Mouse (Mus musculus) intestine, embryonic 14.5 days (tissue): ENCODE data around the gene Gfod1. TPM values are rescaled to one million over a fixed set of nuclear protein-coding genes. Genes with fewer than 3 reads are reported as not detected.
A peak's percentile ranks its signal among the peaks of the same experiment; 100 is the strongest.

ENCODE experiments used
- ATAC-seq: fragments of 200-750 bp; cut with Nextera tagmentation; replicated peaks from 2 replicates; pipeline ENCODE4 v1.8.0; 2017; ENCODE audit warnings: low read depth, moderate number of reproducible peaks, moderate TSS enrichment, moderate library complexity; ENCODE audit not compliant: low FRiP score, low TSS enrichment
- DNase-seq: peaks from one replicate; pipeline ENCODE4 v3.0.0-alpha.2; 2018; ENCODE audit warnings: low spot score
- H3K27ac ChIP-seq: fragments of 300-500 bp; sonication (generic); 2 replicates; pipeline ENCODE4 v1.5.1; 2014; ENCODE audit warnings: low read depth, mild to moderate bottlenecking, control low read depth
- H3K27me3 ChIP-seq: fragments of 300-500 bp; sonication (generic); replicated peaks from 2 replicates; pipeline ENCODE4 v1.6.1; 2014; ENCODE audit warnings: low read length, control low read depth; ENCODE audit not compliant: control insufficient read depth, insufficient read depth
- H3K36me3 ChIP-seq: fragments of 300-500 bp; sonication (generic); 2 replicates; pipeline ENCODE4 v1.6.1; 2014; ENCODE audit warnings: low read length, control low read depth; ENCODE audit not compliant: control insufficient read depth, insufficient read depth
- H3K4me1 ChIP-seq: fragments of 300-500 bp; sonication (generic); replicated peaks from 2 replicates; pipeline ENCODE4 v1.6.1; 2014; ENCODE audit warnings: low read length, control low read depth, mixed read lengths; ENCODE audit not compliant: control insufficient read depth, insufficient read depth
- H3K4me2 ChIP-seq: fragments of 300-500 bp; sonication (generic); 2 replicates; pipeline ENCODE4 v1.6.1; 2014; ENCODE audit warnings: low read length
- H3K4me3 ChIP-seq: fragments of 300-500 bp; sonication (generic); 2 replicates; pipeline ENCODE4 v1.5.1; 2014; ENCODE audit warnings: low read depth, low read length, control low read depth, mixed read lengths
- H3K9ac ChIP-seq: fragments of 300-500 bp; sonication (generic); 2 replicates; pipeline ENCODE4 v1.6.1; 2014; ENCODE audit warnings: mild to moderate bottlenecking, low read length
- H3K9me3 ChIP-seq: fragments of 300-500 bp; sonication (generic); 2 replicates; pipeline ENCODE4 v1.6.1; 2016; ENCODE audit warnings: low read length, control low read depth; ENCODE audit not compliant: control insufficient read depth
- WGBS: fragments of 180-500 bp; shearing (Covaris S2); extraction: QIAGEN DNeasy Blood & Tissue Kit; methylation state at CpG from one replicate; pipeline ENCODE4 v1.1.7; 2014; 5-methylcytosine and 5-hydroxymethylcytosine counted together
- polyA plus RNA-seq: library from polyadenylated mRNA; unstranded; fragments of >200 nt; fragmentation: Nextera tagmentation; extraction: Ambion mirVana; gene quantifications from 2 replicates; pipeline ENCODE4 v1.2.1, GENCODE M21; 2014

Gene Gfod1
- polyA plus RNA-seq, 1 experiment from 2014 or later, result 0.18 TPM

DNA sequence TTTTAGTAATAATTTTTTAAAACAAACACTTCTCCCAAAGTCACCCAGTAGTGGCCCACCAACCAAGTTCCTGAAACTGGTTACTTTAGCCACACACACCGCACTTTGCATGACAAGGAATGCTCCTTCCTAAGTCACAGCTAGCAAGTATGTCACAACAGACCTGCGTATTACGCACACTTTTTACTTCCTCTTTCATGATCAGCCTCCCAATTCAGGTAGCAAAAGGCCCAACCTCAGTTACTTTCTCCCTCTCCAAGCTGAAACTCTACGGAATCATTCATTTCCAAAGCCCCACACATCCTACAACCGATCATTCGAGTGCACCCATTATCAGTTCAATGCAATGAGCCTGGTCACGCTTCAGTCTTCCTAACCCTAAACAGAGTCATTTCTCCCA, 8.3 kb downstream of the Gfod1 start:
- Histone ChIP-seq H3K27me3 (peaks cover 9% of the 10 kb centered on the region), H3K9ac (no peak overlapping the region), H3K27ac (no peak overlapping the region), H3K9me3 (no peaks in the 10 kb centered on the region), H3K36me3 (no peaks in the 10 kb centered on the region), H3K4me1 (no peaks in the 10 kb centered on the region), H3K4me2 (no peak overlapping the region), H3K4me3 (no peak overlapping the region)
- ATAC-seq, result no peak
- no peak for DNase-seq
- WGBS, result 94% methylated on average over 7 of the region's 7 CpGs

GRCm38 (mm10) chr13:43294957-43295590, 8.9 kb downstream of the Gfod1 start:
- no peak overlapping the region for H3K27ac ChIP-seq
- peaks cover 3% of the 10 kb centered on the region for H3K27me3 ChIP-seq
- H3K4me1 ChIP-seq, result no peaks in the 10 kb centered on the region
- ATAC-seq, result no peak
- H3K4me3 ChIP-seq, result no peak overlapping the region
- 66% methylated on average over 7 of the region's 7 CpGs for WGBS
- no peak overlapping the region for H3K9ac ChIP-seq
- no peak overlapping the region for H3K4me2 ChIP-seq
- no peak for DNase-seq
- H3K9me3 ChIP-seq, result no peaks in the 10 kb centered on the region
- no peaks in the 10 kb centered on the region for H3K36me3 ChIP-seq

DNA sequence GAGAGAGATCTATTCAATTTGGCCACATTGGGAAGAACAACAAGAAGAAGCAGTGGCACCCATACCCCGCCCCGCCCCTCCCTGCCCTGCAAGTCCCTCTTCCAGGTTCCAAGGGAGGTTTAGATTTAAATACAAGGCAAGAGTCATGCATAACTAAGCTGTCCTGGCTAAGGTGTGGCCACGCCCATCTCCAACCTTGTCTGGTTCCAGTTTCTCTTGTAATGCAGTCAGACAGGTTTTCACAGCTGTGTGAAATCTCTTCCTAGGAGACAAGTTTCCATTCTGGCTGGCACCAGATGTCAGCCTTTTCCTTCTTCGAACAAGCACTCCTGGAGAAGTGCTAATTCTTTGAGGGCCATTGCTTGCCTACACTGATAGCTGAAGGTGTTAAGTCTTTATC, 11.1 kb downstream of the Gfod1 start:
- no peaks in the 10 kb centered on the region for H3K27me3 ChIP-seq
- no peaks in the 10 kb centered on the region for H3K9me3 ChIP-seq
- H3K36me3 ChIP-seq, result no peaks in the 10 kb centered on the region
- H3K4me2 ChIP-seq, result no peak overlapping the region
- ATAC-seq (0 out of 2 replicates have a peak, but pooled peaks have one; percentile 32), DNase-seq (peak; percentile 60)
- 63% methylated on average over 4 of the region's 4 CpGs for WGBS
- H3K4me1 ChIP-seq, result no peaks in the 10 kb centered on the region
- H3K4me3 ChIP-seq, result no peak overlapping the region
- no peak overlapping the region for H3K9ac ChIP-seq
- H3K27ac ChIP-seq, result no peak overlapping the region

DNA sequence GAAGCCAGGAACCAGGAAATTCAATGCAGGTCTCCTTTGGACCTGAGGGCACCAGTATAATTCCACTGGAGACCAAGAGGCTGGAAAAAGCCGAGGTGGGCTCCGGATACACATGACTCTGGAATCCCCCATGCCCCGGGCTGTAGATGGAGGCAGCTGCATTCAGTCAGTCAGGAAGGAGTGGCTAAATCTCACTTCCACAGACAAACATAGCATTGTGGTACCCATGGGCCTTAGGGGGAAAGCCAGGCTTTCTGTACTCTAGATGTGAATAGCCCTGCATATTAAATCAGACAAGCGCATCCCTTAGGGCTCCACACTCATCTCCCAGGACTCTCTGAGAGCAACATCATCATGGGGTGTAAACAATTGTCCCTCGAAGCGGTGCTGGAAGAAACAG, 14.9 kb downstream of the Gfod1 start:
- Histone ChIP-seq H3K9me3 (no peaks in the 10 kb centered on the region), H3K27ac (no peak overlapping the region), H3K36me3 (no peaks in the 10 kb centered on the region), H3K9ac (no peak overlapping the region), H3K4me3 (no peak overlapping the region), H3K4me2 (no peak overlapping the region), H3K4me1 (no peaks in the 10 kb centered on the region), H3K27me3 (no peaks in the 10 kb centered on the region)
- DNase-seq (no peak), ATAC-seq (no peak)
- 67% methylated on average over 6 of the region's 6 CpGs for WGBS

DNA sequence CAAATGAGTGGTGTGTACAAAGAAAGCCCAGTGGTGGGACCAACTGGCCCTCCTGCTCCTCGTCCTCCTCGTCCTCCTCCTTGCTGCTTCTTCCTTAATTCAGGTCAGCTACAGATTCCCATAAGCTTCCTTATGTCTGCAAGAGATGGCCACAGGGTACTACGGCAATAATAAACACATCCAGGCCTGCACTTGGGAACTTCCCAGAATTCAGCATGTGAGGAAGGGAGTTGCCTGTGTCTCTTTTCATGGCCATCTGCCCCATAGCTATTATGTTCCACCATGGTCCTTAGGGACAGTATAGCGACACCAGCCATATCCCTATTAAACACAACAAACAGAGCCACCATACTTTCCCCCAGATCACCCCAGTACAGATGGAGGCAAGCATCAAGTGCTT, 15.5 kb downstream of the Gfod1 start:
- Histone ChIP-seq H3K27ac (no peak overlapping the region), H3K9ac (no peak overlapping the region), H3K4me2 (no peak overlapping the region), H3K9me3 (no peaks in the 10 kb centered on the region), H3K27me3 (no peaks in the 10 kb centered on the region), H3K36me3 (no peaks in the 10 kb centered on the region), H3K4me1 (no peaks in the 10 kb centered on the region), H3K4me3 (no peak overlapping the region)
- no peak for ATAC-seq
- 74% methylated on average over 4 of the region's 4 CpGs for WGBS
- DNase-seq, result no peak

DNA sequence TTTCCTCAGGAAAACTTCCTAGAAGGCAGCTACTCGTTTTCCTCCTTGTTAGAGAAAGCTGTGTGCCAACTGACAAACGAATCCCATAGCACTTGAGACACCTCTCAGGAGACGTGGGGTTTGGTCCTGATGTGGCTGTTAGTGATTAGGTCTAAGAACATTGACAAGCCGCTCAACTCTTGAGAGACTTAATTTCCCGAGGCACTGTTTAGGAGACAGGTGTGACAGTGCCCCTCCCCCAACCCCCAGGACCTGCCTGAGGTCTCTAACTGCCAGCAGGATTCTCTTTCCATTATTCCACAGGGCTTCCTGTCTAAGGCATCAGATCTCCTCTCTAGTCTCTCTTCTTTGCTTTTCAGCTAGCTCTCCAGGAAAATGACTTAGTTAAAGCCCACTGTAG, 15.9 kb downstream of the Gfod1 start:
- ATAC-seq (no peak), DNase-seq (no peak)
- Histone ChIP-seq H3K4me1 (no peaks in the 10 kb centered on the region), H3K4me2 (no peak overlapping the region), H3K27ac (no peak overlapping the region), H3K9ac (no peak overlapping the region), H3K4me3 (no peak overlapping the region), H3K36me3 (no peaks in the 10 kb centered on the region), H3K27me3 (no peaks in the 10 kb centered on the region), H3K9me3 (no peaks in the 10 kb centered on the region)
- WGBS, result 33% methylated on average over 5 of the region's 5 CpGs

- DNase-seq (no peak), ATAC-seq (no peak)
- 67% methylated on average over 7 of the region's 7 CpGs for WGBS
- no peak overlapping the region for H3K9ac ChIP-seq
- H3K4me2 ChIP-seq, result no peak overlapping the region
- H3K4me3 ChIP-seq, result no peak overlapping the region
- no peaks in the 10 kb centered on the region for H3K27me3 ChIP-seq
- H3K9me3 ChIP-seq, result no peaks in the 10 kb centered on the region
- H3K36me3 ChIP-seq, result no peaks in the 10 kb centered on the region
- no peaks in the 10 kb centered on the region for H3K4me1 ChIP-seq
- no peak overlapping the region for H3K27ac ChIP-seq
These were observed 17.1 kb downstream of the Gfod1 start for GRCm38 (mm10) chr13:43286836-43287235.

DNA sequence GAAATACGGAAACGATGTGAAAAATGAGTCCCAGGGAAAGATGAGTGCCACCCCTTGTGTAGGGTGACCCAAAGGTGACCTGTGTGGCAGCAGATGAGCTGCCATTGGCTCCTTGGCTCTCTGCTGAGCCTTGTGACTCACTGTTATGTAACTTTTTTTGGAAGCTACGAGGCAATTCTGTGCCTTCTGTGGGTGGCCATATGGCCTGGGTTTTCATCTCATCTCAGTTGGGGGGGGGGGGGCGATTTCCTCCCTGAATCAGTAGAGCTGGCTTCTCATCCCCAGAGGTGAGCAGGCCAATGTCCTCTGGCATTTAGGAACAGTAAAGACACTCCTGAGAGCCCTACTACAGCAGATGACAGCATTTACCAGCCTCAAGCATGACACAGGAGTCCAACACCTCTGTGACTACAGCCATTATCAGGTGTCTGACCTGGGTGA, 19.2 kb downstream of the Gfod1 start:
- Histone ChIP-seq H3K9ac (no peak overlapping the region), H3K4me1 (no peaks in the 10 kb centered on the region), H3K4me3 (no peak overlapping the region), H3K4me2 (no peak overlapping the region), H3K36me3 (no peaks in the 10 kb centered on the region), H3K9me3 (no peaks in the 10 kb centered on the region), H3K27me3 (no peaks in the 10 kb centered on the region), H3K27ac (no peak overlapping the region)
- no peak for DNase-seq
- no peak for ATAC-seq
- 76% methylated on average over 4 of the region's 4 CpGs for WGBS

GRCm38 (mm10) chr13:43273906-43274305, 30.1 kb downstream of the Gfod1 start:
- ATAC-seq (no peak), DNase-seq (no peak)
- Histone ChIP-seq H3K4me2 (no peak overlapping the region), H3K4me3 (no peak overlapping the region), H3K4me1 (no peaks in the 10 kb centered on the region), H3K27ac (no peak overlapping the region), H3K27me3 (no peaks in the 10 kb centered on the region), H3K36me3 (no peaks in the 10 kb centered on the region), H3K9ac (no peak overlapping the region), H3K9me3 (no peaks in the 10 kb centered on the region)
- 93% methylated on average over 14 of the region's 14 CpGs for WGBS
